Mouse (Mus musculus): ENCODE measurements around the gene Slc29a1.

The Slc29a1 gene

GRCm38 (mm10) chr17:45572103-45573086 is 27.0 kb downstream of the Slc29a1 start:
- DNase-seq (ENCODE audit: low read depth, low spot score), result no peak

- no peak for DNase-seq (ENCODE audit: low read depth, low spot score)
Observed at GRCm38 (mm10) chr17:45569999-45570398, 29.4 kb downstream of the Slc29a1 start.

- no peak for DNase-seq (ENCODE audit: low read depth, low spot score)
Observed at GRCm38 (mm10) chr17:45568990-45569389, 30.4 kb downstream of the Slc29a1 start.

GRCm38 (mm10) chr17:45567162-45567601 is 32.2 kb downstream of the Slc29a1 start:
- DNase-seq (ENCODE audit: low read depth, low spot score), result no peak

- DNase-seq (ENCODE audit: low read depth, low spot score), result no peak
Observed at GRCm38 (mm10) chr17:45566360-45567161, 32.8 kb downstream of the Slc29a1 start.

- no peak for DNase-seq (ENCODE audit: low read depth, low spot score)
Observed at GRCm38 (mm10) chr17:45566031-45566359, 33.4 kb downstream of the Slc29a1 start.

GRCm38 (mm10) chr17:45565103-45565502 is 34.3 kb downstream of the Slc29a1 start:
- DNase-seq (ENCODE audit: low read depth, low spot score), result no peak

GRCm38 (mm10) chr17:45564531-45565084 is 34.8 kb downstream of the Slc29a1 start:
- DNase-seq (ENCODE audit: low read depth, low spot score), result no peak

- peak; percentile 77 for DNase-seq (ENCODE audit: low read depth, low spot score)
Observed at GRCm38 (mm10) chr17:45563655-45564530, 35.5 kb downstream of the Slc29a1 start, which contains the start of gene Slc35b2. Gene Slc35b2 (plus strand): TSS chr17:45563874.

GRCm38 (mm10) chr17:45563216-45563615 is 36.2 kb downstream of the Slc29a1 start:
- no peak for DNase-seq (ENCODE audit: low read depth, low spot score)

- DNase-seq (ENCODE audit: low read depth, low spot score), result no peak
Observed at GRCm38 (mm10) chr17:45559732-45560525, 39.5 kb downstream of the Slc29a1 start.

GRCm38 (mm10) chr17:45557998-45558862 is 41.2 kb downstream of the Slc29a1 start:
- DNase-seq (ENCODE audit: low read depth, low spot score), result no peak

GRCm38 (mm10) chr17:45557246-45557824 is 42.1 kb downstream of the Slc29a1 start:
- no peak for DNase-seq (ENCODE audit: low read depth, low spot score)

GRCm38 (mm10) chr17:45556514-45557245 is 42.7 kb downstream of the Slc29a1 start:
- no peak for DNase-seq (ENCODE audit: low read depth, low spot score)

GRCm38 (mm10) chr17:45556107-45556489 is 43.3 kb downstream of the Slc29a1 start:
- no peak for DNase-seq (ENCODE audit: low read depth, low spot score)

GRCm38 (mm10) chr17:45555452-45556106 is 43.8 kb downstream of the Slc29a1 start, which contains the start of gene Nfkbie:
Gene Nfkbie (plus strand): TSS chr17:45555703.
- DNase-seq (ENCODE audit: low read depth, low spot score), result peak; percentile 77

GRCm38 (mm10) chr17:45554420-45554819 is 45.0 kb downstream of the Slc29a1 start:
- no peak for DNase-seq (ENCODE audit: low read depth, low spot score)

- no peak for DNase-seq (ENCODE audit: low read depth, low spot score)
Observed at GRCm38 (mm10) chr17:45553065-45553464, 46.3 kb downstream of the Slc29a1 start.
